Mouse (Mus musculus): Measurements from ENCODE around the gene Pram1. TPM values are rescaled to one million over a fixed set of nuclear protein-coding genes. Genes with fewer than 3 reads are reported as not detected.

Pram1 gene
- total and polyA plus RNA-seq, 2 experiments from 2014 or later, result 0.30 TPM; not detected in 1

- Histone ChIP-seq H3K27ac (ENCODE audit: low read depth, low read length) (peak overlapping the region; percentile 98), H3K9ac (peak overlapping the region; percentile 96), H3K36me3 (ENCODE audit: insufficient read depth) (no peaks in the 10 kb centered on the region), H3K27me3 (ENCODE audit: insufficient read depth, low read length) (no peaks in the 10 kb centered on the region), H3K4me1 (ENCODE audit: insufficient read depth) (peaks cover 24% of the 10 kb centered on the region), H3K9me3 (ENCODE audit: low read length) (no peaks in the 10 kb centered on the region), H3K4me2 (ENCODE audit: low read depth) (peak overlapping the region; percentile 92), H3K4me3 (ENCODE audit: low read depth, low read length) (peak overlapping the region; percentile 70)
- peak; percentile 89 for DNase-seq
- ATAC-seq, result peak; percentile 87
- peak; percentile 71 for TF ChIP-seq CTCF (IDR thresholded peaks at IDR 0.05; ENCODE audit: low read depth)
- WGBS, result 2% methylated on average over 43 of the region's 44 CpGs
These were observed 46.9 kb downstream of the Pram1 start for GRCm38 (mm10) chr17:33684671-33685231.

DNA sequence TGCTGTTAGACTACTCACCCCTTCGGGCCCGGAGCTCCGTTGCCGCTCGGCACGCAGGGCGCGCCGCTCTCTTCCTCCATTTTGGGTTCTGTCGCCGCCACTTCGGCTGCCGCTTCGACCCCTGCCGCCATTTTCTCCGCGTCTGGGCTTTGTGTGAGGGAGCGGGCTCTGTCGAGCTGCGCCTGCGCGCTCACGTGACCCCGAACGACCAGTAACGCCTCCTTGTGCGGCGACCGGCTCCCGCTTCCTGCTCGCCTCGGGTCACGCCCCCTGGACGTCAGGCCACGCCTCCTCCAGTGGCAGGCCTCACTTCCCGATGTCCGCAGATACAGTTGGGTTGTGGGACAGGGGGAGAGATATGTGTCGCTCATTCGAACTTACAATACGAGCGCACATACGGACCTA, 47.4 kb downstream of the Pram1 start:
- WGBS, result under 1% methylated on average over 42 of the region's 42 CpGs
- 0 out of 2 replicates have a peak, but pooled peaks have one; percentile 3 for TF ChIP-seq CTCF (IDR thresholded peaks at IDR 0.05; ENCODE audit: low read depth)
- ATAC-seq (peak; percentile 97), DNase-seq (peak; percentile 97)
- peak overlapping the region; percentile 96 for H3K9ac ChIP-seq
- H3K4me3 ChIP-seq (ENCODE audit: low read depth, low read length), result peak overlapping the region; percentile 70
- H3K4me1 ChIP-seq (ENCODE audit: insufficient read depth), result peaks cover 24% of the 10 kb centered on the region
- no peaks in the 10 kb centered on the region for H3K27me3 ChIP-seq (ENCODE audit: insufficient read depth, low read length)
- H3K27ac ChIP-seq (ENCODE audit: low read depth, low read length), result peak overlapping the region; percentile 98
- peak overlapping the region; percentile 92 for H3K4me2 ChIP-seq (ENCODE audit: low read depth)
- no peaks in the 10 kb centered on the region for H3K36me3 ChIP-seq (ENCODE audit: insufficient read depth)
- H3K9me3 ChIP-seq (ENCODE audit: low read length), result no peaks in the 10 kb centered on the region

- Histone ChIP-seq H3K4me2 (ENCODE audit: low read depth) (peak within 1 kb of the TSS; percentile 92), H3K9me3 (ENCODE audit: low read length) (no peaks in the 10 kb centered on the region), H3K4me3 (ENCODE audit: low read depth, low read length) (peak within 1 kb of the TSS; percentile 70), H3K36me3 (ENCODE audit: insufficient read depth) (peaks cover 7% of the 10 kb centered on the region), H3K27ac (ENCODE audit: low read depth, low read length) (peak within 1 kb of the TSS; percentile 98), H3K27me3 (ENCODE audit: insufficient read depth, low read length) (no peaks in the 10 kb centered on the region), H3K9ac (peak within 1 kb of the TSS; percentile 96), H3K4me1 (ENCODE audit: insufficient read depth) (peaks cover 18% of the 10 kb centered on the region)
- DNase-seq (no peak), ATAC-seq (no peak)
- 100% methylated on average over 1 of the region's 1 CpGs for WGBS
- no peak for TF ChIP-seq CTCF (IDR thresholded peaks at IDR 0.05; ENCODE audit: low read depth)
These were observed 48.9 kb downstream of the Pram1 start, which contains the start of gene Hnrnpm for GRCm38 (mm10) chr17:33686760-33687159. Gene Hnrnpm, minus strand, starts transcription at chr17:33686860.

Other genes starting within 250 kb of the Pram1 start
- gene Zfp101, start 243.4 kb upstream of the Pram1 start, total RNA-seq (2014; rRNA removed), result 12.3 and 15.5 TPM in 2 replicates
- 8.6 and 10.2 TPM in 2 replicates for gene Zfp101, start 243.4 kb upstream of the Pram1 start, polyA plus RNA-seq (2015; fragmentation: Nextera tagmentation; extraction: Ambion mirVana)
- not detected in 2 replicates for gene Actl9, start 205.2 kb upstream of the Pram1 start, total RNA-seq (2014; rRNA removed)
- not detected in 2 replicates for gene Actl9, start 205.2 kb upstream of the Pram1 start, polyA plus RNA-seq (2015; fragmentation: Nextera tagmentation; extraction: Ambion mirVana)
- 53.2 and 56.6 TPM in 2 replicates for gene Adamts10, start 113.9 kb upstream of the Pram1 start, total RNA-seq (2014; rRNA removed)
- 12.3 and 20.3 TPM in 2 replicates for gene Adamts10, start 113.9 kb upstream of the Pram1 start, polyA plus RNA-seq (2015; fragmentation: Nextera tagmentation; extraction: Ambion mirVana)
- 2.0 and 2.3 TPM in 2 replicates for gene Myo1f, start 82.3 kb upstream of the Pram1 start, total RNA-seq (2014; rRNA removed)
- 0.87 and 1.5 TPM in 2 replicates for gene Myo1f, start 82.3 kb upstream of the Pram1 start, polyA plus RNA-seq (2015; fragmentation: Nextera tagmentation; extraction: Ambion mirVana)
- gene Zfp414, start 9.0 kb upstream of the Pram1 start, total RNA-seq (2014; rRNA removed), result 31.2 and 58.8 TPM in 2 replicates
- 71.8 and 72.0 TPM in 2 replicates for gene Zfp414, start 9.0 kb upstream of the Pram1 start, polyA plus RNA-seq (2015; fragmentation: Nextera tagmentation; extraction: Ambion mirVana)
- 73.6 and 87.1 TPM in 2 replicates for gene Hnrnpm, start 48.8 kb downstream of the Pram1 start, total RNA-seq (2014; rRNA removed)
- gene Hnrnpm, start 48.8 kb downstream of the Pram1 start, polyA plus RNA-seq (2015; fragmentation: Nextera tagmentation; extraction: Ambion mirVana), result 135 and 151 TPM in 2 replicates
- gene March2, start 80.6 kb downstream of the Pram1 start, total RNA-seq (2014; rRNA removed), result 96.5 and 102 TPM in 2 replicates
- gene March2, start 80.6 kb downstream of the Pram1 start, polyA plus RNA-seq (2015; fragmentation: Nextera tagmentation; extraction: Ambion mirVana), result 72.5 and 77.6 TPM in 2 replicates
- 78.1 and 106 TPM in 2 replicates for gene Rab11b, start 122.5 kb downstream of the Pram1 start, total RNA-seq (2014; rRNA removed)
- gene Rab11b, start 122.5 kb downstream of the Pram1 start, polyA plus RNA-seq (2015; fragmentation: Nextera tagmentation; extraction: Ambion mirVana), result 527 and 560 TPM in 2 replicates
- 13.2 and 17.2 TPM in 2 replicates for gene Angptl4, start 143.8 kb downstream of the Pram1 start, total RNA-seq (2014; rRNA removed)
- gene Angptl4, start 143.8 kb downstream of the Pram1 start, polyA plus RNA-seq (2015; fragmentation: Nextera tagmentation; extraction: Ambion mirVana), result 24.4 and 25.2 TPM in 2 replicates
- 36.5 and 42.7 TPM in 2 replicates for gene Kank3, start 172.5 kb downstream of the Pram1 start, total RNA-seq (2014; rRNA removed)
- 35.8 and 43.4 TPM in 2 replicates for gene Kank3, start 172.5 kb downstream of the Pram1 start, polyA plus RNA-seq (2015; fragmentation: Nextera tagmentation; extraction: Ambion mirVana)
- gene Rps28, start 186.5 kb downstream of the Pram1 start, total RNA-seq (2014; rRNA removed), result 589 and 1,055 TPM in 2 replicates
- gene Rps28, start 186.5 kb downstream of the Pram1 start, polyA plus RNA-seq (2015; fragmentation: Nextera tagmentation; extraction: Ambion mirVana), result 603 and 823 TPM in 2 replicates
- 258 and 291 TPM in 2 replicates for gene Ndufa7, start 186.5 kb downstream of the Pram1 start, total RNA-seq (2014; rRNA removed)
- 529 and 626 TPM in 2 replicates for gene Ndufa7, start 186.5 kb downstream of the Pram1 start, polyA plus RNA-seq (2015; fragmentation: Nextera tagmentation; extraction: Ambion mirVana)
- gene Cd320, start 205.0 kb downstream of the Pram1 start, total RNA-seq (2014; rRNA removed), result 17.2 and 27.5 TPM in 2 replicates
- 50.3 and 53.6 TPM in 2 replicates for gene Cd320, start 205.0 kb downstream of the Pram1 start, polyA plus RNA-seq (2015; fragmentation: Nextera tagmentation; extraction: Ambion mirVana)
- gene Gm7029, start 235.8 kb downstream of the Pram1 start, total RNA-seq (2014; rRNA removed), result not detected in 2 replicates
- gene Gm7029, start 235.8 kb downstream of the Pram1 start, polyA plus RNA-seq (2015; fragmentation: Nextera tagmentation; extraction: Ambion mirVana), result not detected in 2 replicates

All from forebrain, postnatal 0 days (tissue).